Mouse (Mus musculus): ENCODE measurements around the gene St6galnac4. TPM values are rescaled to one million over a fixed set of nuclear protein-coding genes. Genes with fewer than 3 reads are reported as not detected.

St6galnac4 gene
- polyA plus RNA-seq, 1 experiment from 2014 or later = 28.8 TPM

DNA sequence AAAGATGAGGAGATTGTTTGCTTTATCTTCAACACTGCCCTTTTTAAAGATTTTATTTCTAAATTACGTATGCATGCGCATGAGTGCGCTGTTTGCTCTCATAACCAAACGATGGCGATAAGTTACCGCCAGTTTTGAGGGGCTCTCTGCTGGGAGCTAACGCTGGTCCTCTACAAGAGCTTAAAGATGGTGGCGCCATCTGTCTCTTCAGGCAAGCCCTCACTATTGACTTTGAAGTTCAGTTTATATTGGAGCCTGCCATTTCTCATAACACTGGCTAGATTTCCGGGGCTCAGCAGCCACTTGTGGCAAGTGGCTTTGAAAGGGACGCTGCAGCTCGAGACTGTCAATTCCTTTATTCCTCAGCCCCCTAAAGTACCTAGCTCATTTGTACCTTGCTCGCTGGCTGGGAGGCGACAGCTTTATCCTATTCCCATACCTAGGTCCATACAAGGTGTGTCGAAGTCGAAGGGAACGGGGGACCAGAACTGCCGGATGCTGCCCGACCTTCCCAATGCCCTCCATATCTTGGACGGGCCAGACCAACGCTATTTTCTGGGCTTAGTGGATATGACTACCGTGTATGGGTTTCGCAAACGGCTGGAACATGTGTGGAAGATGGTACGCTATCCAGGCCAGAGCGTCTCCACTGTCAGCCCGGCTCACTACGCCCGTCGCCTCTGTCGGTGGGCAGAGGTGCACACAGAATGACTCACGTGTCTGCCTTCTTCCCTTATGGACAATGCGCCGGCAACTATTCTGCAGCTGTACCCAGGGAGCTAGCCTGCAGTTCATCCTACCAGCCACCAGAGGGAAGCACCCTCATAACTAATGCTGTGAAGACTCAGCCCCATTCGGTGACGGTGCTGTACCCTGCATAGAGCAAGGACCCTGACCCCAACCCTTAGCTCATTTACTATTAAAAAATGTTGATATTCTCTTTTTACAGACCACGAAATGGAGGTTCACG is 3.8 kb upstream of the St6galnac4 start:
- no peaks in the 10 kb centered on the region for H3K27me3 ChIP-seq
- ATAC-seq (no peak), DNase-seq (ENCODE audit: low read depth, low spot score) (no peak)
- POLR2A ChIA-PET = no interaction called here
- in situ Hi-C loops (cut with MboI; ENCODE audit: low pct_unique_long_range_greater_than_20kb) = no loop called here
- TF ChIP-seq CTCF (IDR thresholded peaks at IDR 0.05) = no peak
- CTCF ChIA-PET = interaction anchor here (1.0 to 2.3 kb wide), 18 partner anchors 8 to 178 kb away, joined by 3 to 17 read pairs (median 4); partner anchors contain the start of genes 9430097D07Rik, Dpm2 and Pip5kl1

- no peak for ATAC-seq
- ChIA-PET POLR2A (no interaction called here), CTCF (interaction anchor here (2.3 kb wide), 1 partner anchor 124 kb away, joined by 6 read pairs; no protein-coding TSS in a partner anchor)
- in situ Hi-C loops (cut with MboI; ENCODE audit: low pct_unique_long_range_greater_than_20kb) = loop anchor here (5.0 kb wide), 1 partner anchor 102 kb away; no protein-coding TSS in a partner anchor
- no peak for TF ChIP-seq CTCF (IDR thresholded peaks at IDR 0.05)
- H3K27me3 ChIP-seq = no peaks in the 10 kb centered on the region
- DNase-seq (ENCODE audit: low read depth, low spot score) = no peak
These were observed 1.7 kb upstream of the St6galnac4 start for GRCm38 (mm10) chr2:32585149-32585714.

- DNase-seq (ENCODE audit: low read depth, low spot score) = no peak
- POLR2A ChIA-PET = no interaction called here
- TF ChIP-seq CTCF (IDR thresholded peaks at IDR 0.05) = no peak
These were observed 931 bp downstream of the St6galnac4 start for GRCm38 (mm10) chr2:32587731-32588321.

GRCm38 (mm10) chr2:32589213-32589795 is 2.4 kb downstream of the St6galnac4 start:
- H3K27me3 ChIP-seq = no peaks in the 10 kb centered on the region
- ATAC-seq = no peak
- no peak for TF ChIP-seq CTCF (IDR thresholded peaks at IDR 0.05)
- in situ Hi-C loops (cut with MboI; ENCODE audit: low pct_unique_long_range_greater_than_20kb) = loop anchor here (5.0 kb wide), 1 partner anchor 98 kb away; no protein-coding TSS in a partner anchor
- POLR2A ChIA-PET = no interaction called here
- no peak for DNase-seq (ENCODE audit: low read depth, low spot score)
- CTCF ChIA-PET = interaction anchor here (1.2 to 3.4 kb wide), 3 partner anchors 11 to 43 kb away, joined by 3 to 14 read pairs (median 3); no protein-coding TSS in a partner anchor

More at GRCm38 (mm10) chr2:32587731-32588321, 931 bp downstream of the St6galnac4 start:
- H3K27me3 ChIP-seq = no peaks in the 10 kb centered on the region
- CTCF ChIA-PET = interaction anchor here (1.7 to 2.3 kb wide), 2 partner anchors 13 to 121 kb away, joined by 5 to 6 read pairs; partner anchors contain the start of gene Pip5kl1
- ATAC-seq = no peak
- in situ Hi-C loops (cut with MboI; ENCODE audit: low pct_unique_long_range_greater_than_20kb) = loop anchor here (5.0 kb wide), 1 partner anchor 99 kb away; no protein-coding TSS in a partner anchor

DNA sequence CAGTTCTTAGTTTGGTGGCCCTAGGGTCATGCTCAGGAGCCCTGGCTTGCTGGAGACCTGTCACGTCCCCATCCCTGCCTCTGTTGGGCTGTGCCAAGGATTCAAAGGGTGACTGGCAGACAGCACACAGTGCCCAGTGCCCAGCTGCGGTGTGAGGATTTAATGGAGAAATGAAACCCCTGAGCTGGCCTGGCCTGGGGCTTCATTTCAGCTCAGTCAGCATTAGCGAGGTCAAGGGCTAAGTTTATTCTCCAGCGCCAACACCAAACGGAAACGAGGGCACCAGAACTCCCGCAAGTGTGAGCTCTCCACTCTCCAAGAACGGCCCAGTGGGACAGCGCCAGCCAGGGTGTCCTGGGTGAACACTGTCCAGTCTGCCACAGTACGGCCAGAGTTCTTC is 3.3 kb downstream of the St6galnac4 start:
- POLR2A ChIA-PET = no interaction called here
- in situ Hi-C loops (cut with MboI; ENCODE audit: low pct_unique_long_range_greater_than_20kb) = no loop called here

DNA sequence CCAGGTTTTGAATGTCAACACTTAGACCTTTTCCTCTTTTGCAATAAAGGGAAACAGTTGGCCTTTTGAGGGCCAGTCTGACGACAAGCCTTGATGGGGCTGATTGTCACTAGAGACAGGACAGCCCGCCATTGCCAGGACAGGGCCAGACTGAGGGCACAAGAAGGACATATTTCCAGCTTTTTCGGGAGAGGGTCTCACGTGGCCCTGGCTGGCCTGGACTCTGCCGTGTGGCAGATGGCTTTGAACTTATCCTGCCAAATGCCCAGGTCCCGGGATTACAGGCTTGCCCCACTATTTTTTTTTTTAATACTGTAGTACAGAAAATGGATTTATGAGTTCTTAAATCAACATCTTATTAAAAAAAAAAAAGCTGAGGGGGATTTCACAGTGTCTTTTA is 4.4 kb downstream of the St6galnac4 start:
- in situ Hi-C loops (cut with MboI; ENCODE audit: low pct_unique_long_range_greater_than_20kb) = no loop called here
- no peak for TF ChIP-seq CTCF (IDR thresholded peaks at IDR 0.05)
- DNase-seq (ENCODE audit: low read depth, low spot score) (no peak), ATAC-seq (no peak)
- ChIA-PET CTCF (interaction anchor here (3.4 kb wide), 1 partner anchor 11 kb away, joined by 14 read pairs; no protein-coding TSS in a partner anchor), POLR2A (interaction anchor here (0.8 kb wide), 1 partner anchor 10 kb away, joined by 3 read pairs; no protein-coding TSS in a partner anchor)
- no peaks in the 10 kb centered on the region for H3K27me3 ChIP-seq

More for the DNA sequence above, 3.3 kb downstream of the St6galnac4 start:
- ATAC-seq (no peak), DNase-seq (ENCODE audit: low read depth, low spot score) (no peak)
- CTCF ChIA-PET = interaction anchor here (1.2 to 3.4 kb wide), 3 partner anchors 10 to 42 kb away, joined by 3 to 14 read pairs (median 3); no protein-coding TSS in a partner anchor
- no peaks in the 10 kb centered on the region for H3K27me3 ChIP-seq
- no peak for TF ChIP-seq CTCF (IDR thresholded peaks at IDR 0.05)

- ChIA-PET POLR2A (no interaction called here), CTCF (no interaction called here)
- H3K27me3 ChIP-seq = no peaks in the 10 kb centered on the region
- in situ Hi-C loops (cut with MboI; ENCODE audit: low pct_unique_long_range_greater_than_20kb) = no loop called here
- no peak for ATAC-seq
- no peak for DNase-seq (ENCODE audit: low read depth, low spot score)
- TF ChIP-seq CTCF (IDR thresholded peaks at IDR 0.05) = no peak
These were observed 9.8 kb downstream of the St6galnac4 start for GRCm38 (mm10) chr2:32596725-32597124.

GRCm38 (mm10) chr2:32597248-32597647 is 10.4 kb downstream of the St6galnac4 start:
- ChIA-PET CTCF (no interaction called here), POLR2A (no interaction called here)
- no peak for ATAC-seq
- H3K27me3 ChIP-seq = no peaks in the 10 kb centered on the region
- in situ Hi-C loops (cut with MboI; ENCODE audit: low pct_unique_long_range_greater_than_20kb) = no loop called here
- no peak for TF ChIP-seq CTCF (IDR thresholded peaks at IDR 0.05)
- no peak for DNase-seq (ENCODE audit: low read depth, low spot score)

DNA sequence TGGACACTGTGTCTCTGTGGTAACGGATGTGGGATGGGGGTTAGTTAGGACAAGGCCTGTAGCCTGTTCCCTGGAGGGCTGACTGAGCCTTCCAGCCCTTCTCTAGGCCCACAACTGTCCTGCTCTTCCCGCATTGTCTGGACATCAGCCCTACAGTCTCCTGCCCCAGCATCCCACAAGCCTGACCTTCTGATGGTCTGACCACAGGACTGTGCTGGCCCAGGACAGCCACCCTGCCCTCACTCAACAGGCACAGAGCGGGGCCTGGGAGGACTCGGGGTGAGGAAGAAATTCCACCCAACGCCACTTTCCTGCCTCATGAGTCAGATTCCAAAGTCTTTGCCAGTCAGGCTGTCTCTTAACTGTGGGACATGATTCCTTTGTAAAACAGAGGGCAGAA is 10.8 kb downstream of the St6galnac4 start:
- TF ChIP-seq CTCF (IDR thresholded peaks at IDR 0.05) = no peak
- ChIA-PET CTCF (no interaction called here), POLR2A (no interaction called here)
- DNase-seq (ENCODE audit: low read depth, low spot score) = no peak
- no peaks in the 10 kb centered on the region for H3K27me3 ChIP-seq
- ATAC-seq = no peak
- in situ Hi-C loops (cut with MboI; ENCODE audit: low pct_unique_long_range_greater_than_20kb) = no loop called here

- ATAC-seq (no peak), DNase-seq (ENCODE audit: low read depth, low spot score) (no peak)
- TF ChIP-seq CTCF (IDR thresholded peaks at IDR 0.05) = no peak
- ChIA-PET POLR2A (no interaction called here), CTCF (no interaction called here)
- H3K27me3 ChIP-seq = no peaks in the 10 kb centered on the region
- in situ Hi-C loops (cut with MboI; ENCODE audit: low pct_unique_long_range_greater_than_20kb) = no loop called here
These were observed 11.6 kb downstream of the St6galnac4 start for GRCm38 (mm10) chr2:32598506-32598905.
